Mouse (Mus musculus): ENCODE measurements at regions not wholly inside any gene's neighbourhood (a gene's known extent, or its start where the extent isn't known, plus 50 kb on each side); places are given as distances from the start of the nearest gene placed in this dataset.

DNA sequence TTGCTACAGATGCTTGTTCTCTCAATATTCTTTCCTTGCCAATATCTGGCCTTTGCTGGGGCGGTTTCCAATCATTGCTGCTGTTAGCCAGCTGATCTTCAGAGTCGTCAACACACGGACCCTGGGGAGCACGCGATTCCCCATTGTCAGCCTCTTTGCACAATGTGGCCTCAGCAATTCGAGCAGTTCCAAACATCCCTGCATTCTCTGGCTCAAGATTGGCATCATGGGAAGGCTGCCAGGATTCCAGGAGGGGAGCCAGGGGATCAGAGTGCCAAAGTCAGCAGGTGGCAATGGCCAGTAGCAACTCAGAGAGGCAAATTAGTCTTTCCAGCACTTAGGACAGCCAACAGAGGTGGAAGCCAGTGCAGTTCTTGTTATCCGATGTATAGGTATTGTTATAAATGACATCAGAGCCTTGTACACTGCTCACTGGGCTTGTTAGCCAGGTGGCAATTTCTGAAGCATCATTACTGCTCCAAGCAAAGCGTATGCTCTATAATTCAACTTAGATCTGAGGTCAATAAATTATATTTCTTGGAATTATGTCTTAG is 240.8 kb upstream of the Gk2 start:
- peak; percentile 75 for ATAC-seq

DNA sequence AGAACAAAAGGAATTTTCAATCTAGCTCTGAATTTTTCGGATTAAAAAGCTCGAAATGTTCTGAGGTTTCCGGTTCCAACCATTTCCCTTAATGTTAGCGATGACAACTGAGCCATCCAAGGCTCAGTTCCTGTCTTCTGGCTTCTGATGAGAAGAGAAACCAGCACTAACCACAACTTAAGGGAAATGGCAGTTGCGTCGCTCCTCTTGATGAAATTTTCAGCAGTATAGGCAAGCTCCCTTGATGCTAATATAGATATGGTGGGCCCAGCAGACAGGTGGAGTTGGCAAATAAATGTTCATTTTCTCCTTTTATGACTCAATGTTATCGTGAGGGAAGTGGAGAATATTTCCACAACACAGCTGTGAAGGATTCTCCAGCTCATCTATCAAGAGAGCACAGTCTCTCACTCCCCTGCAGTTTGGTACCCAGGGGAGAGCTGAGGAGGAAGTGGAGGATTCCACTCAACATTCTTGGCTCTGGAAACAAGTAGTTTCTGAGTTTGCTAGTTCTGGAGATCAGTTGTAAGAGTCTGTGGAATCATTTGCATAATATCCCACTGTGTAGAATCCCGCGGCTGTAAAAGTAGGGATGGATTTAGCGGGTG is 236.6 kb upstream of the Gk2 start:
- peaks cover 9% of the 10 kb centered on the region; the same call in 1 of the 2 replicates for H3K4me1 ChIP-seq (ENCODE audit: control insufficient read depth, insufficient read depth, low read length)
- ATAC-seq = no peak
- H3K9ac ChIP-seq (ENCODE audit: low read length) = no peak overlapping the region
- H3K27ac ChIP-seq (ENCODE audit: low read depth, low read length) = no peak overlapping the region
- H3K4me3 ChIP-seq (ENCODE audit: low read depth, low read length) = no peak overlapping the region
- H3K27me3 ChIP-seq (replicated peaks; ENCODE audit: control insufficient read depth, insufficient read depth, low read length) = no peaks in the 10 kb centered on the region
- no peak overlapping the region for H3K4me2 ChIP-seq (ENCODE audit: low read length)
- 92% methylated on average over 10 of the region's 10 CpGs for WGBS
- DNase-seq (ENCODE audit: low spot score) = no peak
- H3K9me3 ChIP-seq (replicated peaks; ENCODE audit: control insufficient read depth, low read length) = no peaks in the 10 kb centered on the region
- H3K36me3 ChIP-seq (ENCODE audit: control insufficient read depth, insufficient read depth, low read length) = no peaks in the 10 kb centered on the region

More for the DNA sequence above, 240.8 kb upstream of the Gk2 start:
- H3K9ac ChIP-seq (ENCODE audit: low read length) = no peak overlapping the region
- H3K27me3 ChIP-seq (replicated peaks; ENCODE audit: control insufficient read depth, insufficient read depth, low read length) = no peaks in the 10 kb centered on the region
- no peak overlapping the region for H3K4me3 ChIP-seq (ENCODE audit: low read depth, low read length)
- no peak overlapping the region for H3K4me2 ChIP-seq (ENCODE audit: low read length)
- WGBS = 17% methylated on average over 8 of the region's 8 CpGs
- no peak overlapping the region for H3K27ac ChIP-seq (ENCODE audit: low read depth, low read length)
- peaks cover 9% of the 10 kb centered on the region; the same call in 1 of the 2 replicates for H3K4me1 ChIP-seq (ENCODE audit: control insufficient read depth, insufficient read depth, low read length)
- no peaks in the 10 kb centered on the region for H3K9me3 ChIP-seq (replicated peaks; ENCODE audit: control insufficient read depth, low read length)
- no peaks in the 10 kb centered on the region for H3K36me3 ChIP-seq (ENCODE audit: control insufficient read depth, insufficient read depth, low read length)
- DNase-seq (ENCODE audit: low spot score) = peak; percentile 67

DNA sequence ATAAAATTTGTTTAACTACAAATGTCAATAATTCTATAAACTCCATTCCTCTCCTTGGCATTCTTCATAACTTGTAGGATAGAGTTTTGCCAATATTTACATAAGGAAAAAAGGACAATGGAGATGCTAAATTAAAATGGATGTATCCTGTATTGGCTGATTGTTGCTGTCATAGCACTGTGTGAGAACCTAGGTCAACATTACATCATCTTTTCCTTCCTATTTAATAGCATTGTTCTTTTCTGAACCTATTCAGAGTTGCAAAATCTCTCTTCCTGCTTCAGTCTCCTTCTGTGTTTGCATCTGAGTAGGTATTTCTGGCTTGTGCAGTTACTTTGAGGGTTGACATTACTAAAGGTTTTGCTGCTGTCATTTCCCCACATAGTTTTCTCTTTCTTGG is 228.6 kb upstream of the Gk2 start:
- Histone ChIP-seq H3K9ac (ENCODE audit: low read length) (no peak overlapping the region), H3K36me3 (ENCODE audit: control insufficient read depth, insufficient read depth, low read length) (no peaks in the 10 kb centered on the region), H3K4me3 (ENCODE audit: low read depth, low read length) (no peak overlapping the region), H3K4me1 (ENCODE audit: control insufficient read depth, insufficient read depth, low read length) (no peaks in the 10 kb centered on the region), H3K27me3 (replicated peaks; ENCODE audit: control insufficient read depth, insufficient read depth, low read length) (no peaks in the 10 kb centered on the region), H3K4me2 (ENCODE audit: low read length) (no peak overlapping the region), H3K27ac (ENCODE audit: low read depth, low read length) (no peak overlapping the region), H3K9me3 (replicated peaks; ENCODE audit: control insufficient read depth, low read length) (no peaks in the 10 kb centered on the region)
- ATAC-seq (no peak), DNase-seq (ENCODE audit: low spot score) (no peak)

DNA sequence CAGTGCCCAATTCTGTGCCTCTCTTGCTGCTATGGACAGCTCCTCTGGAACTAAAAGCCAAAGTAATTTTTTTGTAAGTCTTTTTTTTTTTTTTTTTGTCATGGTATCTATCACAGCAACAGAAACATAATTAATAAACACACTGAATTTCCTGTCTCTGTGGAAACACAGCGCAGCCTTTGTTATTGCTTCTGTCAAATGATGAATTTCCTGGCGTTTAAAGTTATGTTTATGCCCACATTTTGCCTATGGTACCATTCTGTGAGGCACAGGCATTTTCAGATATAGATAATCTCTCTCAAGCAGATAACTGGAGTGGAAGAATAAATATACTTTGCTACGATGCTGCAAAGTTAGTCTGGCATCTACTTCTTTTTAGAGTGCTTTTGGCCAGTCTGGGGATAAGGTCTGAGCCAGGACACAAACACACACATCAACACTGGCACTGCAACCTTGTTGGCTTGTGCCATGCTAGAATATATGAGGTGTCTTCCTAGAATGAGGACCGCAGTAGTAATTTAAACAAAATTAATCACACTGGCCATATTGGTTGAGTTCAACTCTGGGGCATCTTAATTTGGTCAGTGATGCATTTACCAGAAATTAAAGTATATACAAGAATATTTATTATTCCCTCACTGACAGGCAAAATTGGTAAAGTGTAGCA is 227.9 kb upstream of the Gk2 start:
- H3K36me3 ChIP-seq (ENCODE audit: control insufficient read depth, insufficient read depth, low read length) = no peaks in the 10 kb centered on the region
- H3K27me3 ChIP-seq (replicated peaks; ENCODE audit: control insufficient read depth, insufficient read depth, low read length) = no peaks in the 10 kb centered on the region
- WGBS = 87% methylated on average over 4 of the region's 4 CpGs
- H3K4me1 ChIP-seq (ENCODE audit: control insufficient read depth, insufficient read depth, low read length) = no peaks in the 10 kb centered on the region
- DNase-seq (ENCODE audit: low spot score) = no peak
- no peak for ATAC-seq
- no peak overlapping the region for H3K9ac ChIP-seq (ENCODE audit: low read length)
- H3K4me2 ChIP-seq (ENCODE audit: low read length) = no peak overlapping the region
- no peak overlapping the region for H3K27ac ChIP-seq (ENCODE audit: low read depth, low read length)
- H3K9me3 ChIP-seq (replicated peaks; ENCODE audit: control insufficient read depth, low read length) = no peaks in the 10 kb centered on the region
- H3K4me3 ChIP-seq (ENCODE audit: low read depth, low read length) = no peak overlapping the region

DNA sequence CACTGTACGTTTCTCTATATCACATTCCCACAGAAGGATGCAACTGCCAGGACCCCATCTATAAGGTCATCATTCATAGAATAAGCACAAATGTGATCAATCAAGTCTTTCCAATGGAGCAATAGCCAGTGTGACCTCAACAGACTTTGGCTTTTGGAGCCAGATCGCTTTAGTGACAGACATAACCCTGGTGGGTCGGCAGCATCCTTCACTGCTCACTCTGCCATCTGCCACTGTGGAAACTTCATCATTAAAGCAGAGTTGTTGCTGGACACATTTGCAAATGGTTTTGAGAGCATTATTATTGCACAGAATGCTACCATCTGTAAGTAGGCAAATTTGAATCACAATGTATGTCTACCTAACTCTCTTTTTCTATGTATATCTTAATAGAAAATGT is 212.9 kb upstream of the Gk2 start:
- Histone ChIP-seq H3K36me3 (ENCODE audit: control insufficient read depth, insufficient read depth, low read length) (no peaks in the 10 kb centered on the region), H3K9me3 (replicated peaks; ENCODE audit: control insufficient read depth, low read length) (no peaks in the 10 kb centered on the region), H3K4me2 (ENCODE audit: low read length) (no peak overlapping the region), H3K27me3 (replicated peaks; ENCODE audit: control insufficient read depth, insufficient read depth, low read length) (no peaks in the 10 kb centered on the region), H3K27ac (ENCODE audit: low read depth, low read length) (peak overlapping the region; percentile 55; the same call in 1 of the 2 replicates), H3K9ac (ENCODE audit: low read length) (no peak overlapping the region), H3K4me3 (ENCODE audit: low read depth, low read length) (no peak overlapping the region), H3K4me1 (ENCODE audit: control insufficient read depth, insufficient read depth, low read length) (0 out of 2 replicates have a peak, but pooled peaks cover 3% of the 10 kb centered on the region)
- ATAC-seq = peak; percentile 55; the same call in 1 of the 2 replicates
- WGBS = 47% methylated on average over 3 of the region's 3 CpGs
- DNase-seq (ENCODE audit: low spot score) = peak; percentile 69

DNA sequence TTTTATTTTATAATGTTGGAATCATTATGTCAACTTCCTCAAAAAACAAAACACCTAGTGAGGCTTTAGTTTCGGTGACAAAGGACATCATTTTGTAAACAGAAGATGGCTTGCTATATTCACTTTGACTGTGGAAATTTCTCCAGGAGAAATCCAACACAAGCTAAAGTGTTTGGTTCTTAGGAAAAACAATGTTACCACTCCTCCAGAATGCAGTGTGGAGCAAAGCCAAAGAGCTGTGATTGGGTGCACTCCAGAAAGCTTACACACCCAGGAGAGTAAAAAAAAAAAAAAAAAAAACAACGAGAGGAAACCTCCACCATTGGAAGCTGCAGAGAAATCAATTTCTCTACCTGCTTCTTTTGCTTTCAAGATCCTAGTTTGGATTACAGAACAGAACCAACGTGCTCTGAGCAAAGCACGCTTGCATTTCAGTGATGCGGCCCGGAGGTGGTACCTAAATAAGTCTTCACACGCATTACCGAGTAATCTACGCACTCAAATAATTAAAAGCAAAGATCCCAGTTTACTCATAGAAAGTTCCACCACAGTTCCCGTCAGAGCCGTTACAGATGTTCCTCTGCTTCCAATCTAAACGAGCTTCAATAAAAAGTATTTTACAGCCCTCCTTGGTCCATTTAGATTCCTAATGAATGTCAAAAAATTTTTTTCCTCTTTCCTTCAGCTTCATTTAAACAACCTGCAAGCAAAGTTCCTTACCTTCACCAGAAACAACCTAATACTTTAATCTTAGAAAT is 199.5 kb upstream of the Gk2 start:
- Histone ChIP-seq H3K36me3 (ENCODE audit: control insufficient read depth, insufficient read depth, low read length) (no peaks in the 10 kb centered on the region), H3K4me3 (ENCODE audit: low read depth, low read length) (no peak overlapping the region), H3K4me1 (ENCODE audit: control insufficient read depth, insufficient read depth, low read length) (peaks cover 11% of the 10 kb centered on the region), H3K9me3 (replicated peaks; ENCODE audit: control insufficient read depth, low read length) (no peaks in the 10 kb centered on the region), H3K9ac (ENCODE audit: low read length) (no peak overlapping the region), H3K4me2 (ENCODE audit: low read length) (no peak overlapping the region), H3K27ac (ENCODE audit: low read depth, low read length) (no peak overlapping the region), H3K27me3 (replicated peaks; ENCODE audit: control insufficient read depth, insufficient read depth, low read length) (no peaks in the 10 kb centered on the region)
- WGBS = 75% methylated on average over 12 of the region's 12 CpGs
- DNase-seq (ENCODE audit: low spot score) (peak; percentile 51), ATAC-seq (no peak)

DNA sequence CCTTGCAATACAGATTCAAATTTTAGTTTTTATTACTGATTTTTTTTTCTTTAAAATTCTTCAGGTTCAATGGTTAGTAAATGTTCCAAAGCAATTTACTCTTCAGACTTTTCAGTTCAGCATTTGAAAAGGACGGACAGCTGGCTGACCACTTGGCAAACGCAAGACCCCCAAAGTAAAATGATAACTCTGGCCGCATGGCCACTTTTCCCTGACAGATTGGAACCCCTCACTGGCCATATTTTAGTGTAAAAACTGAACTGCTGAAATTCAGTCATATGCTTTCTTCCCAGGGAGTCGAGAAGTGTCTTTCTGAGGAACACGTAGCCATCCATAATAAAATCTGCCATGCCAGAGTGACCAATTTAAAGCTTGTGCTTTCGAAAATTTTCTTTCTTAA is 198.4 kb upstream of the Gk2 start:
- Histone ChIP-seq H3K4me1 (ENCODE audit: control insufficient read depth, insufficient read depth, low read length) (peaks cover 11% of the 10 kb centered on the region), H3K27me3 (replicated peaks; ENCODE audit: control insufficient read depth, insufficient read depth, low read length) (no peaks in the 10 kb centered on the region), H3K9me3 (replicated peaks; ENCODE audit: control insufficient read depth, low read length) (no peaks in the 10 kb centered on the region), H3K36me3 (ENCODE audit: control insufficient read depth, insufficient read depth, low read length) (no peaks in the 10 kb centered on the region), H3K27ac (ENCODE audit: low read depth, low read length) (0 out of 2 replicates have a peak overlapping the region, but pooled peaks have one; percentile 71), H3K4me3 (ENCODE audit: low read depth, low read length) (no peak overlapping the region), H3K4me2 (ENCODE audit: low read length) (no peak overlapping the region), H3K9ac (ENCODE audit: low read length) (no peak overlapping the region)
- 74% methylated on average over 6 of the region's 6 CpGs for WGBS
- ATAC-seq (no peak), DNase-seq (ENCODE audit: low spot score) (peak; percentile 7)

DNA sequence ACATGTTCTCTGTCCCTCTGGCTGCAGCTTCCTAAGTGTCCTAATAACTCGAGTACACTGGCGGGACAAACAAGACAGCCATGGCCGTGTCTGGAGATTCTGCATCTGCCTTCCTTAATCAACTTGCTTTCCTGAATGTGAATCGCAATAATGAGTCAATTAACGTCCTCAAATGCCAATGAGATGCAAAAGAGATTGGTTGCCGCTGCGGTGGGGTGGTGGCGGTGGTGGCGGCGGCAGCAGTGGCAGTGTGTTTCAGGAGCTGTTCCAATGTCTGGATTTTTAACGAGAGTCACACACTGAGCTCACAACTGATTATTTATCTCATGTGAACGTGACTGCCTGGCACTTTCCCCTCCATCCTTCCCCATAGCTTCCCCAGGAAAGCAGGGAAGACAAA is 197.6 kb upstream of the Gk2 start:
- Histone ChIP-seq H3K4me3 (ENCODE audit: low read depth, low read length) (no peak overlapping the region), H3K27me3 (replicated peaks; ENCODE audit: control insufficient read depth, insufficient read depth, low read length) (no peaks in the 10 kb centered on the region), H3K4me2 (ENCODE audit: low read length) (peak overlapping the region; percentile 37), H3K36me3 (ENCODE audit: control insufficient read depth, insufficient read depth, low read length) (no peaks in the 10 kb centered on the region), H3K4me1 (ENCODE audit: control insufficient read depth, insufficient read depth, low read length) (peaks cover 11% of the 10 kb centered on the region), H3K9me3 (replicated peaks; ENCODE audit: control insufficient read depth, low read length) (no peaks in the 10 kb centered on the region), H3K27ac (ENCODE audit: low read depth, low read length) (peak overlapping the region; percentile 71), H3K9ac (ENCODE audit: low read length) (no peak overlapping the region; the same call in 1 of the 2 replicates)
- DNase-seq (ENCODE audit: low spot score) (peak; percentile 88), ATAC-seq (peak; percentile 94)
- WGBS = 11% methylated on average over 12 of the region's 12 CpGs
